Mouse (Mus musculus): ENCODE measurements around the gene Lcp2. TPM values are rescaled to one million over a fixed set of nuclear protein-coding genes. Genes with fewer than 3 reads are reported as not detected.

Gene Lcp2
- polyA plus RNA-seq (2014; fragmentation: Nextera tagmentation; extraction: Ambion mirVana): 2.2 and 2.8 TPM in 2 replicates

DNA sequence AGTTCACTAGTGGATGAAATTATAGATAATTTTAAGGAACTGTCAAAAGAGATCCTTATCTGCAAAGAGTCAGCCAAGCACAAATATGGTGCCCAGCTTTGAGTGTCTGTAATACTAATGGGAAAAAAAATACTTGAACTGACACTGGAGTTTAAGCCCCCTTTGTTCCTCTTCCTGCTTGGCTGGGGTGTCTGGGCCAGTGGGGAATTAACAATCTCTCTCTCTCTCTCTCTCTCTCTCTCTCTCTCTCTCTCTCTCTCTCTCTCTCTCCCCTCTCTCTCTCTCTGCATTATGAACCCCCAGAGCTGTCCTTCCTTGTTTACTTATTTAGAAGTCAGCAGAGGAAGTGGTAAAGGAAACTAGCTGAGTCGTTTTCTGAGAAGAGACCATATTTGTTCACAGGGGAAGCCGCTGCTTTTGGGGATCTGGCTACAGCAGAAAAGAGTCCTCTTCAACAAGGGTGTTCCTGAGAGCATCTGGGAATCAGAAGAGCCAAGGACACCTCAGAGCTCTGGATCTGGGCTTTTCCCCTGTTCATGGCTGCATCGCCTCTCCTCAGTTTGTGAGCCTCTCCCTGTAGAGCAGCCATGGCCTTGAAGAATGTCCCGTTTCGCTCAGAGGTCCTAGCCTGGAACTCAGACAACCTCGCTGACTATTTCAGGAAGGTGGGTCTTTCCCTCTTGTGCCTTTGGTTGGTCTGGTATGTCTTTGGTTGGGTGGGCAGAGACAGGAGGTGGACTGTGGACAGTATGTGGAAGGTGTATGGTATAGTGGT, at the start of gene Lcp2:
TSS of gene Lcp2 (plus strand) at position 154 of the 775 bp plus-strand sequence.
- Histone ChIP-seq H3K4me3 (ENCODE audit: low read depth, low read length) (no peak within 1 kb of the TSS), H3K27me3 (replicated peaks; ENCODE audit: control insufficient read depth, insufficient read depth, low read length) (no peaks in the 10 kb centered on the region), H3K27ac (ENCODE audit: low read depth, low read length) (no peak within 1 kb of the TSS), H3K9me3 (replicated peaks; ENCODE audit: control insufficient read depth, low read length) (no peaks in the 10 kb centered on the region), H3K4me1 (ENCODE audit: control insufficient read depth, insufficient read depth, low read length) (no peaks in the 10 kb centered on the region), H3K36me3 (ENCODE audit: control insufficient read depth, insufficient read depth, low read length) (no peaks in the 10 kb centered on the region), H3K9ac (ENCODE audit: low read length) (no peak within 1 kb of the TSS), H3K4me2 (ENCODE audit: low read length) (no peak within 1 kb of the TSS)
- ATAC-seq (no peak), DNase-seq (ENCODE audit: low spot score) (no peak)
- 86% methylated on average over 6 of the region's 6 CpGs for WGBS

DNA sequence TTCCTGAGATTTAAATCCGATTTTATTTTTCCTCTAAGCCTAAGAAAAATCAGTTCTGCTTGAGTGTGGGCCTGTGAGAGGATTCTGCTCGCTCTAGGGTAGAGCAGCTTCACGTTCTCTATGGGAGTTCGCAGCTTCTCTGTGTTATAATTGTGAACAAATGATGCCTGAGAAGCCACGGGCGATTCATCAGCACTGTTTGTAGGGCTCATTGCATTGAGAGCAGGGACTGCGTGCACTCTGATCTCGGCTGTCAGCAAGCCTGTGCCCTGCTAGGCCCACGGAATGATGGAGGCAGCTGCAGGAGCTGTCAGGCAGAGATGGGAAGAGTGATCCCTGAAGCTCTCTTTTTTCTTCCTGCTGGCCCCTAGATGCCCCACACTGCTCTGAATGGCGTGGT, 48.5 kb upstream of the Lcp2 start:
- Histone ChIP-seq H3K4me2 (ENCODE audit: low read length) (no peak overlapping the region), H3K27me3 (replicated peaks; ENCODE audit: control insufficient read depth, insufficient read depth, low read length) (no peaks in the 10 kb centered on the region), H3K36me3 (ENCODE audit: control insufficient read depth, insufficient read depth, low read length) (no peaks in the 10 kb centered on the region), H3K4me3 (ENCODE audit: low read depth, low read length) (no peak overlapping the region), H3K9me3 (replicated peaks; ENCODE audit: control insufficient read depth, low read length) (no peaks in the 10 kb centered on the region), H3K9ac (ENCODE audit: low read length) (no peak overlapping the region), H3K4me1 (ENCODE audit: control insufficient read depth, insufficient read depth, low read length) (no peaks in the 10 kb centered on the region), H3K27ac (ENCODE audit: low read depth, low read length) (no peak overlapping the region)
- ATAC-seq (no peak), DNase-seq (ENCODE audit: low spot score) (no peak)
- WGBS: 62% methylated on average over 10 of the region's 10 CpGs

DNA sequence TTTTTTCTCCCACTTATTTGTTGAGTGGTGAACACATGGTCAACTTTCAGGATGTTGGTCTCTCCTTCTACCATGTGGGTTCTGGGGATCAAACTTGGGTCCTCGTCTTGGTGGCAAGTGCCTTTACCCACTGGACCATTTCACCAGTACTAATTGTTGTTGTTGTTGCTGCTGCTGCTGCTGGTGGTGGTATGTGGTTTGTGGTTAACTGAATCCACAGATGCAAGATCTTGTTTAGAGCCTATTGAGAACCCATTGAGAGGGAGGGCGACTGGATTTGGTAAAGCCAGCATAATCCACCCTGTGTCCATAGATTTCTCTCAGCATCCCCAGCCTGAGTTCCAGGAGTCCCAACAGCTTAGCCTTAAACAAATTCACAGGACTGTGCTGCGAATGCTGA, 46.3 kb upstream of the Lcp2 start:
- H3K27ac ChIP-seq (ENCODE audit: low read depth, low read length): no peak overlapping the region
- H3K4me3 ChIP-seq (ENCODE audit: low read depth, low read length): no peak overlapping the region
- ATAC-seq: no peak
- H3K4me2 ChIP-seq (ENCODE audit: low read length): no peak overlapping the region
- no peaks in the 10 kb centered on the region for H3K9me3 ChIP-seq (replicated peaks; ENCODE audit: control insufficient read depth, low read length)
- H3K27me3 ChIP-seq (replicated peaks; ENCODE audit: control insufficient read depth, insufficient read depth, low read length): no peaks in the 10 kb centered on the region
- DNase-seq (ENCODE audit: low spot score): no peak
- no peaks in the 10 kb centered on the region for H3K36me3 ChIP-seq (ENCODE audit: control insufficient read depth, insufficient read depth, low read length)
- 92% methylated on average over 3 of the region's 3 CpGs for WGBS
- H3K9ac ChIP-seq (ENCODE audit: low read length): no peak overlapping the region
- no peaks in the 10 kb centered on the region for H3K4me1 ChIP-seq (ENCODE audit: control insufficient read depth, insufficient read depth, low read length)

DNA sequence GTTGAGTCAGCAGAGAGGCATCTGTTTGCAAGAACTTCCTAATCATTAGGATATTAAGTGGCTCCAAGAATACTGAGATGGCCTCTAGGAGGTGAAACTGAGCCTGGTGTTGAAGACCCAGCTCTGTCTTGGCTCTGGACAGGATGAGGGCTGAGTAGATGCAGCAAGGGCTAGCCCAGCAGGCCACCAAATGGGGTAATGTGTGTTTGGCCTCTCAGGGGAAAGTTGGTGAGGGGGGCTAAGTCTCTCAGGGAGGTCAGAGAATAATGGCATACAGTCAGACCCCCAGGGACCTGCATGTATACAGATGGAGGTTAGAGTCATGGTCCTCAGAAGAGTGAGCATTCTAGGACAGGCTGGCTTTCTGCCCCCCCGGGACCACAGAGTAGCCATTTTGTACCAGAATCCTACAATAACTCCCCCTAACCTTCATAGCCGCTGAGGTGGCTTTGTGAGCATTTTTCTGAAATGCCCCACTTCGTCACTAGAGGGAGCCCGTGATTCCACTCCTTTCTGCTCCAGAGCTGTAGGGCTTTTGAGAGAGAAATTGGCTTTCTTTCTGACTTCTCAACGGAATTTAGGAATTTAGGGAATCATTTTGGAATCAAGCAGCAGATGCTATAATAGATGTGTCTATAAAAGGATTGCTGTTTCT, 44.7 kb upstream of the Lcp2 start:
- DNase-seq (ENCODE audit: low spot score): peak; percentile 62
- no peaks in the 10 kb centered on the region for H3K27me3 ChIP-seq (replicated peaks; ENCODE audit: control insufficient read depth, insufficient read depth, low read length)
- no peaks in the 10 kb centered on the region for H3K36me3 ChIP-seq (ENCODE audit: control insufficient read depth, insufficient read depth, low read length)
- no peak overlapping the region for H3K4me3 ChIP-seq (ENCODE audit: low read depth, low read length)
- no peaks in the 10 kb centered on the region for H3K4me1 ChIP-seq (ENCODE audit: control insufficient read depth, insufficient read depth, low read length)
- 9% methylated on average over 5 of the region's 5 CpGs for WGBS
- no peak overlapping the region for H3K4me2 ChIP-seq (ENCODE audit: low read length)
- no peak; the same call in 1 of the 2 replicates for ATAC-seq
- no peak overlapping the region for H3K9ac ChIP-seq (ENCODE audit: low read length)
- no peaks in the 10 kb centered on the region for H3K9me3 ChIP-seq (replicated peaks; ENCODE audit: control insufficient read depth, low read length)
- no peak overlapping the region for H3K27ac ChIP-seq (ENCODE audit: low read depth, low read length)

DNA sequence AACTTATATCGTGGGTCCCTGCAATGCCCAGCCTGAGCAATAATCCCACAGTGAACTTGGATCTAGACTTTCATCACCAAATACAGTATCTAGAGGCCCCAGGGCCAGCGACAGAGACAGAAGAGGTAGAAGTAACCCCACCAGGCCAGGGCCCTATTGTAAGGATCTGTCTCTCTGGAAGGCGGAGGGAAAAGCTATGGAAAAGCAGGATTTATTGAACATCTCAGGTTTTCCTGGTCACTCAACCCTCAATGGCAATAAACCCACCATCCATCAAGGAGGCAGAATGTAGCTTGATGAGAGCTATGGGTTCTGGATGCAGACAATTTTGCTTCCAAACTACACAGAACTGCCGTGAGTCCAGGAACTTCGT, 44.1 kb upstream of the Lcp2 start:
- Histone ChIP-seq H3K9me3 (replicated peaks; ENCODE audit: control insufficient read depth, low read length) (no peaks in the 10 kb centered on the region), H3K36me3 (ENCODE audit: control insufficient read depth, insufficient read depth, low read length) (no peaks in the 10 kb centered on the region), H3K9ac (ENCODE audit: low read length) (no peak overlapping the region), H3K4me3 (ENCODE audit: low read depth, low read length) (no peak overlapping the region), H3K4me1 (ENCODE audit: control insufficient read depth, insufficient read depth, low read length) (no peaks in the 10 kb centered on the region), H3K27me3 (replicated peaks; ENCODE audit: control insufficient read depth, insufficient read depth, low read length) (no peaks in the 10 kb centered on the region), H3K27ac (ENCODE audit: low read depth, low read length) (no peak overlapping the region), H3K4me2 (ENCODE audit: low read length) (no peak overlapping the region)
- no peak for DNase-seq (ENCODE audit: low spot score)
- 76% methylated on average over 5 of the region's 5 CpGs for WGBS
- ATAC-seq: no peak

DNA sequence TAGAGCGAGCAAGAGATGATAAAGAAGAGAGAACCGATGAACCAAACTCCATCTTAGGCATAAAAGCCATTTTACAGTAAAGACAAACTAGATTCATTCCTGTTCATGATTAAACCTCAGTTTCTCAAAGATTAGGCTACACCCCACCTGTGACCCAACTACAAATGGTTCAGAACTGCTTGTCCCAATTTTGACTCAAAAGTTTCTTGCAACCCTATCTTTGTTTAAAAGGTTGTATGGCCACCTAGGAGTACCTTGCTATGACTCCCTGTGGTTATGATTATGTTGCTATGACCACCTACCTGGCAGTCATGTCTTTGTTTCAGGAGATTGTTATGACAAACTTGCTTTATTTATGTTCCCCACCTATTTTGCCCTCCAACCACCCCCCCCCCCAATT, 39.1 kb upstream of the Lcp2 start:
- no peak for DNase-seq (ENCODE audit: low spot score)
- H3K27me3 ChIP-seq (replicated peaks; ENCODE audit: control insufficient read depth, insufficient read depth, low read length): no peaks in the 10 kb centered on the region
- ATAC-seq: no peak
- H3K36me3 ChIP-seq (ENCODE audit: control insufficient read depth, insufficient read depth, low read length): no peaks in the 10 kb centered on the region
- H3K4me1 ChIP-seq (ENCODE audit: control insufficient read depth, insufficient read depth, low read length): no peaks in the 10 kb centered on the region
- 97% methylated on average over 2 of the region's 2 CpGs for WGBS
- H3K4me3 ChIP-seq (ENCODE audit: low read depth, low read length): no peak overlapping the region
- no peak overlapping the region for H3K4me2 ChIP-seq (ENCODE audit: low read length)
- no peak overlapping the region for H3K27ac ChIP-seq (ENCODE audit: low read depth, low read length)
- H3K9me3 ChIP-seq (replicated peaks; ENCODE audit: control insufficient read depth, low read length): no peaks in the 10 kb centered on the region
- no peak overlapping the region for H3K9ac ChIP-seq (ENCODE audit: low read length)

DNA sequence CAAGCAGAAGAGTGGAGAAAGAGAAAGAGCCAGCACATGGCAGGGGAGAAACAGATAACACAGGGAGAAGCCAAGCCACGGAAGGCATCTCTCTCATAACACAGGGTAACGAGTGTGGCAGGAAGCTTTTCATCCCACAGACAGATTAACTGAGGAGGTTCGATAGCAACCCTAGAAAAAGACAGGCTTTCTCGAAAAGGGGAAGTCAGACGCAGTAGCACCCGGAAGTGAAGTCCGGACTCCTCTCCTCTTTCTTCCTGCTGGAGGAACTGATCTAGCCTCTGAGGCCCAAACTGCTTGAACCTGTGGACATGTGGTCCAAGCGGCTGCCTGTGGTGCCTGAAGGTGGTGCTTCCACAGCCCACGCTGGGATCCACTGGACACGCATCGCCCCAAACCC, 38.5 kb upstream of the Lcp2 start:
- H3K27ac ChIP-seq (ENCODE audit: low read depth, low read length): no peak overlapping the region
- WGBS: 84% methylated on average over 11 of the region's 11 CpGs
- no peaks in the 10 kb centered on the region for H3K9me3 ChIP-seq (replicated peaks; ENCODE audit: control insufficient read depth, low read length)
- no peak overlapping the region for H3K4me2 ChIP-seq (ENCODE audit: low read length)
- no peaks in the 10 kb centered on the region for H3K4me1 ChIP-seq (ENCODE audit: control insufficient read depth, insufficient read depth, low read length)
- H3K9ac ChIP-seq (ENCODE audit: low read length): no peak overlapping the region
- H3K36me3 ChIP-seq (ENCODE audit: control insufficient read depth, insufficient read depth, low read length): no peaks in the 10 kb centered on the region
- no peaks in the 10 kb centered on the region for H3K27me3 ChIP-seq (replicated peaks; ENCODE audit: control insufficient read depth, insufficient read depth, low read length)
- DNase-seq (ENCODE audit: low spot score) (no peak), ATAC-seq (no peak)
- no peak overlapping the region for H3K4me3 ChIP-seq (ENCODE audit: low read depth, low read length)

DNA sequence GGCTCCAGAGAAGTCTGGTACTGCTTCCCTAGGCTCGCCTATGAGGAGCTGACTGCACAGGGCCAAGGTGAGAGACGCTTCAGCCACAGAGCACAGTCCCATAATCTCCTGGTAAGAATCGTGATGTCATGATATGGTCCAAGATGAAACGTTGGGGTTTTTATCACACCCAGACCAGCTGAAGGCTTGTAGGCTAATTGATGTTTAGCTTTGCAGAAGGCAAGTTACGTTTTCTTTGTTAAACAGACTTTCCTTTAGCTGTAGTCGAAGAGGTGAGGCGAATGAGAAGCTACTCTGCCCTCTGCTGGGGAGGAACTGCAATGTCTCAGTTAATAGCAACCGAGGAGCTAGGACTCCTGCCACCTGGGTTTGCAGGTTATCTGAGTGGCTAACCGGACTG, 38.0 kb upstream of the Lcp2 start:
- no peak for ATAC-seq
- Histone ChIP-seq H3K4me3 (ENCODE audit: low read depth, low read length) (no peak overlapping the region), H3K27me3 (replicated peaks; ENCODE audit: control insufficient read depth, insufficient read depth, low read length) (no peaks in the 10 kb centered on the region), H3K4me2 (ENCODE audit: low read length) (no peak overlapping the region), H3K9ac (ENCODE audit: low read length) (no peak overlapping the region), H3K4me1 (ENCODE audit: control insufficient read depth, insufficient read depth, low read length) (no peaks in the 10 kb centered on the region), H3K9me3 (replicated peaks; ENCODE audit: control insufficient read depth, low read length) (no peaks in the 10 kb centered on the region), H3K27ac (ENCODE audit: low read depth, low read length) (no peak overlapping the region), H3K36me3 (ENCODE audit: control insufficient read depth, insufficient read depth, low read length) (no peaks in the 10 kb centered on the region)
- peak; percentile 80 for DNase-seq (ENCODE audit: low spot score)
- 41% methylated on average over 9 of the region's 9 CpGs for WGBS

DNA sequence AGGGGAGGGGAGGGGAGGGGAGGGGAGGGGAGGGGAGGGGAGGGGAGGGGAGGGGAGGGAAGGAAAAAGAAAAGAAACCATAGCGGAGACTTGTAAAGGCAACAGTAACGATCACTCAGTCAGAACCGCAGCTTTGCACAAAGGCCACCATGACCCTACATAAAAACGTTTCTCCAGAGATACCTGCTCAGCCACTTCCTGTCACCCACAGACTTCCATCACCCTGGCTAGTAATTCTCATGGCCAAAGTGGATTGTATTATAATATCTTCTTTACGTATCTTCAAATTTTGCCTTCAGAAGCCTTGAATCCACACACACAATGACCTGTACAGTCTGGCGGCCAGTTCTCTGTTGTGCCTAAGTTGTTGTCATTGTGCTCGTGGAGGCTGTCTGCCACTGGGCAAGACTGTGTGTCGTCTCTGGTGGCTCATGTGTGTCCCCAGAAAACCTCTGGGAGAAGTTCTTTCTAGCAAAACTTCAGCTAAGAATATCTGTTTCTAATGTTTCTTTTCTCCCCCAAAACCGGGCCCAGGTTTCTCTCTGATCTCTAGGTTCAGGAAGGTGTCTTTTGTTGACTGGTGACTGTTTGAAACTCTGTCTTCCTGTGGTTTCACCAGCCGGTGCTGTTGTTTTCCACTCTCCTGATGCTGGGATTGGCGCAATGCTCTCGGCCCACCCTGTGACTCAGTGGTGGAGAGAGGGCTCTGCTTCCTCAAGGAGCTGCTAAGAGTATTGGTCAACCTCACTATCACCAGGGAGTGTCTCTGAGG, 37.2 kb upstream of the Lcp2 start:
- H3K9me3 ChIP-seq (replicated peaks; ENCODE audit: control insufficient read depth, low read length): no peaks in the 10 kb centered on the region
- no peak overlapping the region for H3K9ac ChIP-seq (ENCODE audit: low read length)
- H3K4me3 ChIP-seq (ENCODE audit: low read depth, low read length): no peak overlapping the region
- H3K36me3 ChIP-seq (ENCODE audit: control insufficient read depth, insufficient read depth, low read length): no peaks in the 10 kb centered on the region
- no peaks in the 10 kb centered on the region for H3K4me1 ChIP-seq (ENCODE audit: control insufficient read depth, insufficient read depth, low read length)
- WGBS: 73% methylated on average over 12 of the region's 12 CpGs
- no peak overlapping the region for H3K4me2 ChIP-seq (ENCODE audit: low read length)
- DNase-seq (ENCODE audit: low spot score): no peak
- H3K27me3 ChIP-seq (replicated peaks; ENCODE audit: control insufficient read depth, insufficient read depth, low read length): no peaks in the 10 kb centered on the region
- H3K27ac ChIP-seq (ENCODE audit: low read depth, low read length): no peak overlapping the region
- no peak for ATAC-seq
